Mouse (Mus musculus): ENCODE measurements around the gene Ttc3. TPM values are rescaled to one million over a fixed set of nuclear protein-coding genes. Genes with fewer than 3 reads are reported as not detected.
"Not testable (repeated sequence)": the region's sequence is repeated elsewhere in the genome, so short reads cannot be mapped to it uniquely, and the experiment has no call there.

Ttc3 gene
- polyA plus RNA-seq, 1 experiment from 2014 or later, result 970 TPM

DNA sequence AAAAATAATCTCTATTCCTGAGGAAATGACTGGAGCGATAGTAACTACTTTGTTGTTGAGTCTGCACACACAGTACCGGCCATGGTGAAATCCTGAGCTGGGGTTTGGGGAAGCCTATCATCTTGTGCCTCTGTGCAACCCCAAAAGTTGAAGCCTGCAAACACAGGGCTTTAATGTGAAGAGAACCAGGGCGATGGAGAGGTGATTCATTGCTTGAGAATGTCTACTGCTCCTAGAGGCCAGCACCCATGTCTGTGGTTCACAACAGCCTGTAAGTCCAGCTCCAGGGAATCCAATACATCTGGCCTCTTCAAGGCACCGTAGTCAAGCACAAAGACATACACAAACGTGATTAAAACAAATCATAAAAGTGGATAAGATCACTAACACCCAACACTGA, 116.9 kb downstream of the Ttc3 start:
- H3K4me1 ChIP-seq, result no peaks in the 10 kb centered on the region
- H3K9me3 ChIP-seq, result no peaks in the 10 kb centered on the region
- H3K36me3 ChIP-seq (replicated peaks), result no peaks in the 10 kb centered on the region
- no peak overlapping the region for H3K9ac ChIP-seq
- H3K4me2 ChIP-seq, result no peak overlapping the region
- no peak overlapping the region for H3K27ac ChIP-seq
- WGBS, result 86% methylated on average over 5 of the region's 5 CpGs
- no peaks in the 10 kb centered on the region for H3K27me3 ChIP-seq (replicated peaks)
- no peak overlapping the region for H3K4me3 ChIP-seq
- no peak for ATAC-seq (replicated peaks)

DNA sequence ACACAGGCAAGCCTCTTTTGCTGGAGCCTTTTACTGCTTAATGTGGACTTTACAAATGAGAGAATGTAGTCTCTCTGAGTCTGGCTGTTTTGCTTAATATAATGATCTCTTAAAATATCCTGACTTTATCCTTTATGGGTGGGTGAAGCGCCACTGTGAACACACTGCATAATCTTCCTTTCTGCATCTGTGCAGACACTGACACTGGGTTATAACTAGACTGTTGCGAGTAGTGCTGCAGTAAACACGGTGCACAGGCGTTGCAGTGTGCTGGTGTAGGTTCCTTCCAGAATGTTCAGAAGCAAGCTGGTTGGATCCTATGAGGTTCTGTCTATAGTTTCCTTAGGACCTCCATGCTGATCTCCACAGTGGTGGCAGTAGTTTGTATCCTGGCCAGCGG, 118.9 kb downstream of the Ttc3 start:
- Histone ChIP-seq H3K27ac (no peak overlapping the region), H3K4me3 (no peak overlapping the region), H3K27me3 (replicated peaks) (no peaks in the 10 kb centered on the region), H3K4me2 (no peak overlapping the region), H3K9ac (no peak overlapping the region), H3K9me3 (no peaks in the 10 kb centered on the region), H3K36me3 (replicated peaks) (no peaks in the 10 kb centered on the region), H3K4me1 (no peaks in the 10 kb centered on the region)
- ATAC-seq (replicated peaks), result no peak
- WGBS, result 95% methylated on average over 5 of the region's 5 CpGs

DNA sequence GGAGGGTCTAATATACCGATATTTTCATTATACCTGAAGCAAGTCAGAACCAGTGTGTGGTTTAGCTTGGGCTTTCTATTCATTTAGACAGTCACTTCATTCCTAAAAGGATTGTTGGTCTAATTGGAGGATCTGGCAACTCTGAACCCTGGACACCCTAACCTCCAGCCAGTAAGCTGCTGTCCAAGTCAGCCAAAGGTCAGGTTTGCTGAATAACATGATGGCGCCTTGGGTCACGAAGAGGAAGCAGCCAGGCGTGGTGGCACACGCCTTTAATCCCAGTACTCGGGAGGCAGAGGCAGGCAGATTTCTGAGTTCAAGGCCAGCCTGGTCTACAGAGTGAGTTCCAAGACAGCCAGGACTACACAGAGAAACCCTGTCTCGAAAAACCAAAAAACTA, 126.8 kb downstream of the Ttc3 start:
- not testable (repeated sequence) for H3K27me3 ChIP-seq (replicated peaks); H3K27ac ChIP-seq; H3K4me3 ChIP-seq; H3K9ac ChIP-seq; ATAC-seq (replicated peaks); H3K4me2 ChIP-seq; H3K4me1 ChIP-seq; H3K9me3 ChIP-seq
- WGBS, result 95% methylated on average over 7 of the region's 7 CpGs
- H3K36me3 ChIP-seq (replicated peaks), result peaks cover 39% of the 10 kb centered on the region

- peaks cover 46% of the 10 kb centered on the region for H3K36me3 ChIP-seq (replicated peaks)
- 93% methylated on average over 5 of the region's 5 CpGs for WGBS
- ATAC-seq (replicated peaks), result no peak
These were observed 127.5 kb downstream of the Ttc3 start for GRCm38 (mm10) chr16:94497911-94498310.

GRCm38 (mm10) chr16:94504192-94504591, 133.8 kb downstream of the Ttc3 start:
- no peak for ATAC-seq (replicated peaks)
- WGBS, result 93% methylated on average over 5 of the region's 5 CpGs
- H3K36me3 ChIP-seq (replicated peaks), result peaks cover 45% of the 10 kb centered on the region
- no peak overlapping the region for H3K4me3 ChIP-seq
- no peak overlapping the region for H3K4me2 ChIP-seq
- H3K27ac ChIP-seq, result no peak overlapping the region
- H3K27me3 ChIP-seq (replicated peaks), result no peaks in the 10 kb centered on the region
- no peak overlapping the region for H3K9ac ChIP-seq
- H3K4me1 ChIP-seq, result no peaks in the 10 kb centered on the region
- no peaks in the 10 kb centered on the region for H3K9me3 ChIP-seq

More at GRCm38 (mm10) chr16:94497911-94498310, 127.5 kb downstream of the Ttc3 start:
- no peak overlapping the region for H3K4me2 ChIP-seq
- H3K9me3 ChIP-seq, result no peaks in the 10 kb centered on the region
- no peak overlapping the region for H3K4me3 ChIP-seq
- no peaks in the 10 kb centered on the region for H3K27me3 ChIP-seq (replicated peaks)
- no peaks in the 10 kb centered on the region for H3K4me1 ChIP-seq
- no peak overlapping the region for H3K9ac ChIP-seq
- no peak overlapping the region for H3K27ac ChIP-seq

GRCm38 (mm10) chr16:94507071-94507470, 136.7 kb downstream of the Ttc3 start:
- Histone ChIP-seq H3K4me1 (no peaks in the 10 kb centered on the region), H3K4me2 (no peak overlapping the region), H3K9me3 (no peaks in the 10 kb centered on the region), H3K4me3 (no peak overlapping the region), H3K27ac (no peak overlapping the region), H3K27me3 (replicated peaks) (no peaks in the 10 kb centered on the region), H3K36me3 (replicated peaks) (peaks cover 31% of the 10 kb centered on the region), H3K9ac (no peak overlapping the region)
- 91% methylated on average over 2 of the region's 2 CpGs for WGBS
- no peak for ATAC-seq (replicated peaks)

DNA sequence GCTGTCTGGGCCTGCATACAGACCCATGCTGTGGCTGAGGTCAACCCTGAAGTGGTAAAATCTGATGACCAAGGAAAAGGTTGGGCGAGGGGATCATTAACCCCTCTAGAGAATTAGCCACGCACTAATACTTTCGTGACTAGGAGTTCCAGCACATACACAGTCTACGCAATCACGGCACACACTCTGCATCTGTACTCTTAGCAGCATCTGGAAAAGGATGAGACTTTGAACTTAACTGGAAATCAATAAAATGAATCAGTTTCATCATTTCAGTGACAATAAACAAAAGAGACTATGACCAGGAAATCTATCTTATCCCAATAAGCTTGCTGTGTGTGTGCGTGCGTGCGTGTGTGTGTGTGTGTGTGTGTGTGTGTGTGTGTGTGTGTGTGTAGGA, 138.4 kb downstream of the Ttc3 start:
- no peaks in the 10 kb centered on the region for H3K4me1 ChIP-seq
- WGBS, result 91% methylated on average over 8 of the region's 8 CpGs
- no peak overlapping the region for H3K4me2 ChIP-seq
- H3K27ac ChIP-seq, result no peak overlapping the region
- no peaks in the 10 kb centered on the region for H3K27me3 ChIP-seq (replicated peaks)
- H3K4me3 ChIP-seq, result no peak overlapping the region
- no peak overlapping the region for H3K9ac ChIP-seq
- H3K9me3 ChIP-seq, result no peaks in the 10 kb centered on the region
- ATAC-seq (replicated peaks), result no peak
- peaks cover 16% of the 10 kb centered on the region for H3K36me3 ChIP-seq (replicated peaks)

DNA sequence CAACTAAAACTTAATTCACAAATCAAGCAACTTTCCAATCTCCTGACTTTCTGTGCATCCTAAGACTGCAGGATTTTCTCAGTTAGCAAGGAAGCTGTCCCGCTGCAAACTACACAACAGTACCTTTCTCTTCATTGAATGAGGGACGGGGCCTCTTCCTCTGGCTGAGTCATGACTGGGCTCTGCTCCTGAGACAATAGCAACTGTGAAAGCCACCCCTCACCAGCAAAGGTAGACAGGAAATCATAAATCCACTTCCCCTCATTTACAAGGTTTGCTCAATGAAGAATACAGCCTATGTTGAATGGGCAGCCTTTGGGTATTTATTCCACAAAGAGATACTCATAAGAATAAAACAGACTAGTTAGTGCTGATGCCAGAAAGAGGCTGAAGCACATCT, 139.6 kb downstream of the Ttc3 start:
- no peak overlapping the region for H3K4me3 ChIP-seq
- no peak for ATAC-seq (replicated peaks)
- H3K27ac ChIP-seq, result no peak overlapping the region
- peaks cover 11% of the 10 kb centered on the region; the same call in 1 of the 2 replicates for H3K36me3 ChIP-seq (replicated peaks)
- 79% methylated on average over 2 of the region's 2 CpGs for WGBS
- no peaks in the 10 kb centered on the region for H3K9me3 ChIP-seq
- no peaks in the 10 kb centered on the region for H3K4me1 ChIP-seq
- no peaks in the 10 kb centered on the region for H3K27me3 ChIP-seq (replicated peaks)
- no peak overlapping the region for H3K9ac ChIP-seq
- H3K4me2 ChIP-seq, result no peak overlapping the region

GRCm38 (mm10) chr16:94517606-94518005, 147.2 kb downstream of the Ttc3 start:
- H3K4me3 ChIP-seq, result no peak overlapping the region
- H3K4me2 ChIP-seq, result no peak overlapping the region
- H3K9ac ChIP-seq, result no peak overlapping the region
- no peaks in the 10 kb centered on the region; the same call in 1 of the 2 replicates for H3K4me1 ChIP-seq
- H3K36me3 ChIP-seq (replicated peaks), result no peaks in the 10 kb centered on the region
- H3K27ac ChIP-seq, result no peak overlapping the region
- no peaks in the 10 kb centered on the region for H3K27me3 ChIP-seq (replicated peaks)
- 98% methylated on average over 2 of the region's 2 CpGs for WGBS
- ATAC-seq (replicated peaks), result no peak
- no peaks in the 10 kb centered on the region for H3K9me3 ChIP-seq

Other genes with a start within 250 kb of the Ttc3 start
- 9.7 and 10.1 TPM in 2 replicates for gene Hlcs, start 57.0 kb upstream of the Ttc3 start, polyA plus RNA-seq (2015; fragmentation: Nextera tagmentation; extraction: Ambion mirVana)
- gene Ripply3, start 42.2 kb upstream of the Ttc3 start, polyA plus RNA-seq (2015; fragmentation: Nextera tagmentation; extraction: Ambion mirVana), result 1.1 and 1.7 TPM in 2 replicates
- 110 and 114 TPM in 2 replicates for gene Pigp, start 1.2 kb downstream of the Ttc3 start, polyA plus RNA-seq (2015; fragmentation: Nextera tagmentation; extraction: Ambion mirVana)
- 79.8 and 91.8 TPM in 2 replicates for gene Vps26c, start 156.2 kb downstream of the Ttc3 start, polyA plus RNA-seq (2015; fragmentation: Nextera tagmentation; extraction: Ambion mirVana)
- gene Dyrk1a, start 199.4 kb downstream of the Ttc3 start, polyA plus RNA-seq (2015; fragmentation: Nextera tagmentation; extraction: Ambion mirVana), result 11.1 and 11.7 TPM in 2 replicates

Data from midbrain, embryonic 15.5 days (tissue).